Mouse (Mus musculus) inflammation-experienced regulatory T-cells, adult 6 months (primary cell): ENCODE data around the gene Ccdc171. TPM values are rescaled to one million over a fixed set of nuclear protein-coding genes. Genes with fewer than 3 reads are reported as not detected.
"Not testable (repeated sequence)": the region's sequence is repeated elsewhere in the genome, so short reads cannot be mapped to it uniquely, and the experiment has no call there.

Source experiments
- ATAC-seq: one replicate; pipeline ENCODE4 v1.8.0; 2017
- polyA plus RNA-seq, 3 experiments: library from polyadenylated mRNA; unstranded; fragments of 100-300 nt; shearing (Covaris generic); gene quantifications; one replicate each; pipeline ENCODE4 v1.2.1; 2017

Ccdc171 gene
- polyA plus RNA-seq, 3 experiments from 2014 or later: 6.4 to 15.4 (median 14.2) TPM

GRCm38 (mm10) chr4:83658415-83658814 lies 133.1 kb downstream of the Ccdc171 start:
- no peak for ATAC-seq

- no peak for ATAC-seq
These were observed 134.1 kb downstream of the Ccdc171 start for GRCm38 (mm10) chr4:83659411-83659810.

- ATAC-seq: no peak
These were observed 136.3 kb downstream of the Ccdc171 start for GRCm38 (mm10) chr4:83661519-83662271.

GRCm38 (mm10) chr4:83662301-83662700 lies 137.0 kb downstream of the Ccdc171 start:
- no peak for ATAC-seq

- no peak for ATAC-seq
These were observed 144.2 kb downstream of the Ccdc171 start for GRCm38 (mm10) chr4:83669552-83669951.

- not testable (repeated sequence) for ATAC-seq
These were observed 150.0 kb downstream of the Ccdc171 start for GRCm38 (mm10) chr4:83675308-83675707.

- no peak for ATAC-seq
These were observed 151.1 kb downstream of the Ccdc171 start for GRCm38 (mm10) chr4:83676444-83676843.

GRCm38 (mm10) chr4:83681081-83681480 lies 155.7 kb downstream of the Ccdc171 start:
- no peak for ATAC-seq

- ATAC-seq: no peak
These were observed 157.5 kb downstream of the Ccdc171 start for GRCm38 (mm10) chr4:83682866-83683265.

GRCm38 (mm10) chr4:83700190-83700589 lies 174.8 kb downstream of the Ccdc171 start:
- ATAC-seq: no peak

- no peak for ATAC-seq
These were observed 191.7 kb downstream of the Ccdc171 start for GRCm38 (mm10) chr4:83716996-83717395.

GRCm38 (mm10) chr4:83719816-83720215 lies 194.5 kb downstream of the Ccdc171 start:
- ATAC-seq: no peak

GRCm38 (mm10) chr4:83725136-83725535 lies 199.8 kb downstream of the Ccdc171 start:
- no peak for ATAC-seq

GRCm38 (mm10) chr4:83739137-83739890 lies 214.0 kb downstream of the Ccdc171 start:
- ATAC-seq: no peak

- no peak for ATAC-seq
These were observed 214.5 kb downstream of the Ccdc171 start for GRCm38 (mm10) chr4:83739891-83740277.

- no peak for ATAC-seq
These were observed 217.6 kb downstream of the Ccdc171 start for GRCm38 (mm10) chr4:83742806-83743460.

GRCm38 (mm10) chr4:83775136-83775535 lies 249.8 kb downstream of the Ccdc171 start:
- ATAC-seq: no peak

- no peak for ATAC-seq
These were observed 254.7 kb downstream of the Ccdc171 start for GRCm38 (mm10) chr4:83780044-83780443.

GRCm38 (mm10) chr4:83785115-83785514 lies 259.8 kb downstream of the Ccdc171 start:
- ATAC-seq: peak; percentile 67

GRCm38 (mm10) chr4:83791811-83792210 lies 266.5 kb downstream of the Ccdc171 start:
- no peak for ATAC-seq

GRCm38 (mm10) chr4:83794315-83794922 lies 269.1 kb downstream of the Ccdc171 start:
- ATAC-seq: no peak

GRCm38 (mm10) chr4:83794930-83795459 lies 269.6 kb downstream of the Ccdc171 start:
- no peak for ATAC-seq

- no peak for ATAC-seq
These were observed 272.6 kb downstream of the Ccdc171 start for GRCm38 (mm10) chr4:83797976-83798375.
